Mouse (Mus musculus): ENCODE measurements around the gene Erp29.

DNA sequence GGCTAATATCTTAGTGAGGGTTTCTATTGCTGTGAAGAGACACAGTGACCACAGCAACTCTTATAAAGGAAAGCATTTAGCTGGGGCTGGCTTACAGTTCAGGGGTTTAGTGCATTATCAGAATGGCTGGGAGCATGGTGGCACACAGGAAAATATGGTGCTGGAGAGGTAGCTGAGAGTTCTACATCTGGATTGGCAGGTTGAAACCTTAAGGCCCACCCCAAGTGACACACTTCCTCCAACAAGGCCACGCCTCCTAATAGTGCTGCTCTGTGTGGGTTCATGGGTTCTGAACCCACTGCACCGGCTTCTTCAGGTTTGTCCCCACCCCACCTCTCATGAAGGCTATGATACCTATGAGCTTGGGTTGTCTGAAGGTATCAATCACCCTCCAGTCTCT is 20.1 kb upstream of the Erp29 start:
- TF ChIP-seq CTCF (conservative IDR thresholded peaks at IDR 0.05; ENCODE audit: insufficient read depth, insufficient read length, low read depth, low read length) (no peak), POLR2A (IDR thresholded peaks at IDR 0.05; ENCODE audit: low read depth, low read length) (no peak)

Measured in kidney, adult 2 months (tissue).